Mouse (Mus musculus) megakaryocyte, embryonic 14.5 days (primary cell): ENCODE measurements around the gene Gm10643.

Experiments
- FLI1 ChIP-seq: IDR thresholded peaks from 2 replicates; pipeline ENCODE4 v1.6.1; 2012; ENCODE audit warnings: low read length, inconsistent platforms, mixed read lengths
- GATA1 ChIP-seq: IDR thresholded peaks from 3 replicates; pipeline ENCODE4 v1.6.1; 2012; ENCODE audit warnings: mixed read lengths, low read length, inconsistent platforms, borderline replicate concordance

DNA sequence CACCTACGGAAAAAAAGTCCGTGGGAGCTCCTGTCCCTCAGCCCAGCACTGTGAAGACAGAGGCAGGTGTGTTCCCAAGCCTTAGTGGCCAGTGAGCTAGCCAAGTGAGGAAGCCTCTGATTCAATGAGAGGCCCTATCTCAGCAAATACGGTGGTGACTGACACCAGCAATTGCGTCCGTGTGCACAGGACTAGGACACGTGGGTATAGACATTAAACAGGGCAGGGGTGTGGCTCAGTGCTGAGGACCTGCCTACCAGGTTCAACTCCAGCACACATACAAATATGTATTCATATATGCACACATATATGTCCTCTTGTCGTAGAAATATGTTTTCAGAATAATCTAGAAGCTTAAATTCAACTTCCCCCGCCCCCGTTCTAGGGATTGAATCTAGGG lies 45.2 kb downstream of the Gm10643 start:
- TF ChIP-seq GATA1 (no peak), FLI1 (no peak)
